Mouse (Mus musculus): ENCODE data around the gene Sorbs2.

- TF ChIP-seq EP300 (IDR thresholded peaks at IDR 0.05; ENCODE audit: low read depth) (no peak), CTCF (IDR thresholded peaks at IDR 0.05; ENCODE audit: low read depth) (no peak)
These were observed 255.5 kb downstream of the Sorbs2 start for GRCm38 (mm10) chr8:45762982-45763689.
